Mouse (Mus musculus) right cerebral cortex, adult 2 months (tissue): Measurements from ENCODE around the gene Grik1.

ENCODE experiments used
- DNase-seq, 2 experiments: peaks; one replicate each; pipeline ENCODE4 v3.0.0; 2021 to 2022; ENCODE audit warnings: low spot score in 2 of 2

The Grik1 gene

DNA sequence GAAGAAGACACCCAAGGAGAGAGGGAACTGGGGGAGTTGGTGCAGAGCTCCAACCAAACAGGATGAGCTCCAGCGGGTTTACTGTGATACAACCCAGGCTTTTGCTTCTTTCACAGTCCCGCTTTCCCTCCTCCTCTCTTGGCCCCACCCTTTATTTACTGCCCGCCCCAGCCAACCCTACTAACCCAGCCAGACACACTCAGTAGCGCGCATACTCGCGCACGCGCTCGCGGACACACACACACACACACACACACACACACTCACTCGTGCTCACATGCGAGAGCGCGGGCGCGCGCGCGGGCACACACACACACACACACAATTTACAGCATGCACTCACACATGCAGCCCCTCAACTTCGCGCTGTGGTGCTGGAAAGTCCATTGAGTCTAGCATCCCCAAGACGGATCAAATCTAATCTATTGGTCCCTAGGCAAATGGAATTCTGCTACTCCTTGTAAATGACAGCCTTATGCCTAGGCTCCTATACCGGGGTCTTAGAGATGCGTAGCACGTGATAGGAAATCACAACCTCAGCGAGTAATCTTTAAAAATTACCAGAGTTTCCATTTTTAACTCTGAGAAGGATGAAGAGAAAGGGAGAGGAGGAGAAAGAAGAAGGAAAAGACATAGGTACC, at the start of gene Grik1:
Gene Grik1 (minus strand): TSS at position 134 of the 641 bp plus-strand sequence.
- peak; percentile 55 to 60 for DNase-seq

DNA sequence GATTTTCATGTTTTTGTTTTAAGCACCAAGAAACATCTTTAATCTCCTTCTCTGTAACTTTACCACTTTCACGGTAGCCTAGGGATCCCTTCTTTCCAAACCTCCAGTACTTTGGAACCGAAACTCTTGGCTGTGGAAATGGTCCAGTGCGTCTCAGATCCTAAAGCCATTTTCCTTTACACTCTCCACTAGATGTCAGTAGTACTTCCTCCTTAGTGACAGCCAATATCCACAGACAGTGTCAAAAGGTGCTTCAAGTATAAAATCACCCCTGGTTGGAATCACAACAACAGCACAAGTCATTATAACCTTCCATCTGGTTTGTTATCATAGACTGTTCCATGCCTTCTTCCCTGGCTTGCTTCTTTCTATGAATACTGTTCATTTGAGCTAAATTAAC, 4.1 kb upstream of the Grik1 start:
- DNase-seq, result no peak

DNA sequence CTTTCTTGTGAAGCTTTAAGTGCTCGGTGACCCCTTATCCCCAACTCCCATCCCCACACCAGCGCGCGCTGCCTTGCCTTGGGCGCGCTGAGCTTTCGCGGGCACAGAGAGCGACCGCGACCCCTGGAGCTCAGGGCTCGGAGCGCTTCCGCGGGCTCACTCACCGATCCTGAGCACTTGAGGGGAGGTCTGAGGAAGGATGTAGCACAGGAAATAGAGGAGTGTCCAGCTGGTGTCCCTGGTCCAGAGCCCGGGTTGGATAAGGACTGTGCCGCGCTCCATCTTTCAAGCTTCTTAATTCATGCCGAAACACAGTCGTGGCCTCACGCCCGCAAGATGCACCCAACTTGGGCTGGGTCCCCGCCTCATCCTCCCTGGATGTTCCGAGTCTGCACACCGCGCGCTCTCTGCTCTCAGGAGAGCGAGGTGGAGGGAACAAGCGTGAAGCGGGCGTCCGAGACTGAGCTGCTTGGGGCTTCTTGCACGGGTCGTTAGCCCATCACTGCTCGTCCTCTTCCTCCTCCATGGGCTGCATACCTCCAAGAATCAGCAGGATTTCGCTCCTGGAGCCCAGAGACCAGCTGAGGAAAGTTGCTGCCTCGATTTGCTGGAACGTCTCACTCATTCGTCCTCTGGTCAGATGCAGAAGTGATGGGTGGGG, 514 bp downstream of the Grik1 start:
- DNase-seq, result peak; percentile 17 to 18

DNA sequence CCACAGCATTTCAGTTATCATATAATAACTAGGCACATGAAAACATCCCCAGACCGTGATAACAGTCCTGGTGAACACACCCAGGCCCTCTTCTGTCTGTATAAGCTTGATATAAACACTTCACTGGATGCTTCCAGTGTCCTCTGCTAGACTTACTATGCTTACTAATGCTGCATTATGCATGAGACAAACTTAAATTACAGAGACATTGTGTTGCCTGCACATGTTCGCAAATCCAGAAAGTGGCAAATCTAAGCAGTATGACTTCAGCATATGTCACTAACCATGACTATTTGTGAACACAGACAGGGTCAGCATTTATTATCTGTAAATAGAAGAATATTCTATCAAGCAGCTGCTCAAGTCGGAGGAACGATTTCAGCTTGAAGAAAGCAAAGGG, 31.7 kb downstream of the Grik1 start:
- no peak for DNase-seq

DNA sequence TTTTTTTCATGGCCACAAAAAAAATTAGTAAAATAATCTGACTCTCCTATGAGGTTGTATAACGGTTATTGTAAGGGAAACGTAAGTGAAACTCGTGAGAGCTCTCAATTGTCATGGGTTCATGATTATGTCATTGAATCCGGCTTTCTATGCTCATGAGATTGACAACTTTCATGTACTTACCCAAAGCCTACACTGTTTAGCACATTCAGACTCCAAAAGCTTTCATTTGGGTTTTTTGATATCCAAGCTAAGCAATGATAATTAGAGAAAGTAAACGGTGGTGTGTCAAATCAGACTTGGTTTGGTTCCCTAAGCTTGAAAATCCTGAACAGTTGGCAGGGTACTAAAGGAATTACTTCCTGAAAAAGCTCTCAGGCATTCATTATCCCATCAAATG, 33.0 kb downstream of the Grik1 start:
- DNase-seq, result no peak

DNA sequence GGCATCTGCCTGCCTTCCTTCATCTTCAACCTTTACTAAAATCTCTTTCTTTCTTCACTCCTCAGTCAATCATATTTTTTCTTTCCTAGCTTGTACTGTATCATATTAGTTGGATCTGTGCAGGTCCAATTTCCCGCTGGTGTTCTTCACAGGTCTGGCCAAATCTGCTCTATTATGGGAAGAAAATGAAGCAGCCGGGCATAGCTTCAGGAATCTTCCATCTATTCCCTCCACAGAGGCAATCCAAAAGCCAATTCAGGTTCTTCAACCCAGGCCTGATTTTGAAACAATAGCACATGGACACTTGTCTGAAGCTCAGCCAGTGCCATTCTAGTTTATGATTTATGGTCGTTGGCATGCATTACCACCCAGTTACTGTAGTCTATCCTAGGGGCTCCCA, 34.0 kb downstream of the Grik1 start:
- DNase-seq, result no peak

DNA sequence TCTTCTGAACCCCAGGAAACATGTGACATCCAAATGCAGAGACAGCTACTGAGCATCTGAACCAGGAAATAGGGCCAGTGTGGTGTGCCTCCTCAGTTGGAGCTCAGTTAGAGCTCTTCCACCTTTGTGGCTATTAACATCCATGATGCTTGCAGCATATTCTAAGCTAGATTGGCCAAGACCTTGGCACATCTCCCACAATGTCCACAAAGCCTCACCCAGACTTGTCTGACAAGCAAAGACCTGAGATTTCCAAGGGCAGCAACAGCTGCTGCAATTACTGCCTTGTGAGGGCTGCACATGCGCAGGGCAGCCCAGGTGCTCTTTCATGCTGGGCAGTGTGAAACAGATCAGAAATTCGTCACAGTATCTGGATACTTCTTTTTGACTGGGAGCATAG, 37.4 kb downstream of the Grik1 start:
- DNase-seq, result no peak

DNA sequence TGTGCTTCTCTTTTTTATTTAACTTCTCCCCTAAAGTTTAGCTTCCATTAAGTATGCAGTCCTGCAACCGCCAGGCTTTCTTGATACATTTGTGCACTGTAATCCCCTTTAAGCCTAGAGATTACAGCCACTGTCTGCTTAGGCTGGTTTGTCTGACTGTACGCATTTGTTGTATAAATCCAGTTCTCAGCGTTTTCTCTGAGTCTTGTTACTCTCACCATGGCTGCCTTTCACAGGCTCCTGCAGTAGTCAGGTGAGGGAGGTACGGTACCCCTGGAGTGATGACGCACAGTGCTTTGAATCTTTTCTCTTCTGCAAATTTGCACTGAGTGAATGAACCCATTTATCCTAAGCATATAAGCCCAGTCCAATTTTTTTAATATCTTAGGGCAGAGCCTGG, 39.0 kb downstream of the Grik1 start:
- DNase-seq, result no peak

DNA sequence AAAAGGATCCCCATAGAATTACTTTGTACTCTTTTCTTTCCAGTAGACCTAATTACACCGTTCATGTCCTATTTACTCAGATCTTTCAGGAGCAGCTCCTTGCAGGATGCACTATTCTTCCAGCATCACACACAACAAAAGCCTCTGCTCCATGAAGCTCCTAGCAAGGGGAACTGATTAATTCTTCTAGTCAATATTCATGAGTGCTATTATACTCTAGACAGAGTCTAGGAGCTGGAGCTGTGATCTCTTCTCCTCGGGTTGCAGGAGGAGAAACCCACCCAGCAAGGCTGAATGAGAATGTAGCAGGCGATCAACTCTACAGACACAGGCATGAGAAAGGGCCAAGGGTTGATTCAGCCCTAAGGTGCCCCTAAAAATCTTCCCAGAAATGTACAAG, 40.2 kb downstream of the Grik1 start:
- DNase-seq, result no peak

DNA sequence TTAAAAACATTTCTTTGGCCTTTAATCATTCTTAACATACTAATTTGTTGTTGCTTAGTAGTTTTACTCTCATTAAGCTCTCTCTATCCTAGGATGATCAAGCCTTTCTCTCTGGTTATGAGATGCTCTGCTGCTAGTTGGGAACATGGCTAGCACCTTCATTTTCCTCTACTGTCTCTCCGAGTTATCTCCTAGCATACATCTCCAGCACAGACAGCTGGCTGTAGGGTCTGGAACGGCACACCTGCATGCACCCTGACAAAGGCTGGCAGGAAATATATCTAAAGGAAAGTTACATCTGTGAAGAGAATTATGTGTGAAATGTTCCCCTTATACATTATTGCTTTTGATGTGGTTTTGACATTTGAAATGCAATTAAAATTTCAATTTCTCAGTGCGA, 42.5 kb downstream of the Grik1 start:
- no peak for DNase-seq

DNA sequence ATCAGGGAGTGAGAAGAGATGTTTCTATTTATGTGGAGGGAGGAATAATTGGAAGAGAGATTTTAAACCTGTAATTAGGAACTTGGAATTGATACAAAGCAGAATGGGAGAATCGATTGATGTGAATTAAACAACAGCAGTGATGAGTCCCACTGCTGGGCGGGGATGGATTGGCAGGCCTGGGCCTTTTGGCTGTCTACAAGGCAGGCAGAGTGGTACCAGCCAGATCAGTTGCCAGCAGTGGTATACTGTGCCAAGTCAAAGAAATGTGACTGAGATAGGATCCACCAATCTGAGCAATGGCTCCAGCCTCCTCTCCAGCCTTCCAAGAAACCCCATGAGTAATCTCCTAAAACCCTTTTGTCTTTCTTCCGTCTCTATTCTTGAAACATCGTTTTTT, 45.4 kb downstream of the Grik1 start:
- no peak for DNase-seq

DNA sequence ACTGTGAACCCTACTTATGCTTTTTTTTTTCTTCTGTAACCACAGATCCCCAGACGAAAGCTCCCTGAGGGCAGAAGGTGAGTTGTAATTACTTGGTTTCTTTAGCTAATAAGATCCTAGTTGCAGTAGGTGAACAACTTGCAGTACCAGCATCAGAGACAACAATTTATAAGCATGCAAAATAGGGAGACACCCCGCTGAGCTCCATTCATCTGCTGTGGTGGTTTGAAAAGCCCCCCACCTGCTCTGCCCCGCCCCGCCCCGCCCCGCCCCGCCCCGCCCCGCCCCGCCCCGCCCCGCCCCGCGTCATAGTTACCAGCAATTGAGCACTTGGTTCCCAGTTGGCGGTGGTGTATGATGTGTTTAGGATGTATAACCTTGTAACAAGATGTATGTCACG, 64.4 kb downstream of the Grik1 start:
- DNase-seq, result no peak

DNA sequence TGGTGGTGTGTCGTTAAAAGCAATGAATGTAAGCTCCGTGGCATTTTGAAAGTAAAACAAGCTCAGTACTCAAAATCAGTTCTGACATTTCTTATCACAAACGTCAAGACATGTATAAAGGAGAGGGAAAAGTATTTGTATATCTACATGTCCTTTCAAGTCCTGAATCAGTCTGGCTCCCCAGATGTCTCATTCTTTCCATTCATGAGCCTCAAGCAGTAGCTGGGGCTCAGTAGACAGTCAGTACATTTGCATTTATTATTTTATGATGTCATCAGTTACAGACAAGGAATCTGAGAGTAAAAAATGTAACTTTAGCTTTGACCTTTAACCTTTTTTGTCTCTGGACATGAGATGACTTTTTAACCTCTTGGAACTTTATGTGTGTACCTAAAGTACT, 68.1 kb downstream of the Grik1 start:
- DNase-seq, result no peak

DNA sequence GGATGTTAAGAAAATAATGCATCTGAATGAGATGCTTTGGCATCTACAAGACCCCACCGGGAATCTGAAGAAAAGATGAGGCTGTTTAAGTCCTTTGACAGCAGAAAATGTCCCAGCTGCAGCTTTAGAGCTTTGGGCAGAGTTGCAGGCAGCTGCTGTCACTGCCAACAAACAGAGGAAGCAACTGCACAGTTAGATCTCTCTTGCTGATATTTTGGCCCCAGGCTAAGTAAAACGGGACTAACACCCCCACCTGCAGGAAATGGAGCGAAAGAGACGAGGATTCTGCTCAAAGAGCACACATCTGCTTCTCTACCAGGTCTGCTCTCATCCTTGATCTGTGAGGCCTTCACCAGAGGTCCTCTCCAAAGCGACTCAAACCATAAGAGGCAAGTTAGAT, 77.5 kb downstream of the Grik1 start:
- DNase-seq, result no peak

DNA sequence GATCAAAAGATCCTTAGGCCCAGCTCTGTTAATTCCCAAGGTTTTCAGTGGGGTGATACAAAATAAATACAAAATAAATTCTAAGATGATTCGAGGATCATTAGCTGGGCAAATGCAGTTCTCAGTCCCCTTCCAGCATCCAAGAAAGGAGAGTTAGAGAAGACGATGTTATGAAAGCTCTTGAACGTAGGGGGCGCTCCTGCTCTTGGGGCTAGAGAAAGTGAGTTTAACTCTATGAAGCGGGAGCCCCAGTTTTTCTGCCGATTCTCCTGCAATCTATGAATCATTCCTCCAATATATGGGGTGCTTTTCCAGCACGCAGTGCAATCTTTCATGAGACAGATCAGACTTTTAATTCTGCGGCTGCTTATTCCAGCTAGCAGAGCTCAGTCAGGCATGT, 78.2 kb downstream of the Grik1 start:
- DNase-seq, result peak in 1 of 2 experiments; percentile 29

DNA sequence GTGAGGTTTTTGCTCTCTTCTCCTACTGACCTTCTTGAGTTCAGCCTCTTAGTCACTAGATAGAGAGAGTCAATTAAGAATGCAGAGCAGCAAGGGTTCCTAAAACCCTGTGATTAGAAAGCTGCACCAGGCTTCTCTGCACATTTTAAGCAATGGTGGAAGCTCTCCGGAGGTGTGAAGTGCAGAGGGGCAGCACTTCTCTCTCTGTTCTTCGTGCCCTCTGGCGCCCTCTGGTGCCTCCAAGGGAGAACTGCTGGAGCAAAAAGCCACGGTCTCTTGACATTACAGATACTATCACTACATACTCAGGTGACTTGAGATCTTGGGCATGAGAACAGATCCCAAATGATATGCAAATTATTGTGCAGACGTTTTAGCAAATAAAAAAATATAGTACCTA, 85.7 kb downstream of the Grik1 start:
- peak; percentile 76 to 77 for DNase-seq

DNA sequence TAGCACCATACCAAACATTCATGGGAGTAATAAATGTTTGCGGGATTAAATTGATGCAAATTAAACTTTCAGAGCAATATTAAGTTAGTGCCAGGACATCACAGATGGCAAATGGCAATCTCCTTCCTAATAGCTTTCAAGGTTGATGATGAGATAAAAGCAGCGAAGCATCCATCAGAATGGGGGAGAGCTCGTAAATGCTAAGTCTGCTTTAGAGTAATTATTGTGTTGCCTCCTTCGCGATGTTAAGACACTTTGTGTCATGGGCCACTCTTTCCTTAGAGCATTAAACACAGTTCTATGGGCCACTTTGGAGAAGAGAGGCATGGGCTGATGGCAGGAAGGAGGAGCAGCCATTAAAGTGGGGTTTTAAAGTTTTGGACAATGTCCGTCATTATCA, 86.1 kb downstream of the Grik1 start:
- DNase-seq, result no peak

DNA sequence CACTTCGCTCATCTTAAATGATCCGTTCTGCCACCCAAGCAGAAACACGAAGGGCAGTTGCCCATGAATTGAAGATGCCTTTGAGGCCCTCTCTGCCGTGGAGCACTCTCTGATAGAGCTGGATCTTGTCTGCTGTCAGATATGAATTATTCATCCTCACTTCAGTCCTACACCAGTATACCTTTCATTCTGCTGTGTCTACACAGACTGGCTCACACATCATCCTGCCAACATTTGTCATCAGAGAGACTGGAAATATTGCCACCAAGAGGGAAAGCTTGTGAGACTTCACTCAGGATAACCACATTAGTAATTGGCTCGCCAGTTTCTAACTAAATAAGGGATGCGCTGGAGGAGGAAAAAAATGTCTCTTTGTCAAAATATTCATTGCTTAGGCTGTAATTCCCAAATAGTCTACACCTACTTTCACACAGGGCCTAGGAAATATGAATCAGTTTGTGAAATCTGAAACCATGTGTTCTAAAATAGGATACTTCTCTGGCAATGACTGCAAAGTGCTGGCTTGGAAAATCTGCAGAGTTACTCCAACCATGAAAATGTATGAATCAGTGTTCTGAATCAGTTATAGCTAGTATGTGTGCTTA, 102.5 kb downstream of the Grik1 start:
- DNase-seq, result peak; percentile 15 to 21

DNA sequence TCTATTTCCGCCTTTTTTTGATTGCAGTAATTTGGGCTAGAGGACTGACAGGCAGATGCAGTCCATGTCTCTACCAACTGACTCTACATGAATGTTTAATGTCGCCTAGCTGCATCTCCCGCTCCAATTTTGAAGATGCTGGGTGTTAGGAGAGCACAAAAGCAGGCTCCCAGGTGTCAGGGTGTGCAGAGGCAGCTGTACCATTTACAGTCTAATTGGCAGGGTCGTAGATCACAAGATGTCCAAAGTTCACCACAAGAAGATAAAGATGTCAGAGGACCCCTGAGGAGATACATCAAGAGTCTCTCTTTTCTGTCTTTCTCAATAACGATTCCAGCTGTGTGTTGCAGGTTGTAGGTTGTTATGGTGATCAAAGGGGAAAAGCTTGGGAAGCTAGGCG, 111.3 kb downstream of the Grik1 start:
- no peak for DNase-seq

DNA sequence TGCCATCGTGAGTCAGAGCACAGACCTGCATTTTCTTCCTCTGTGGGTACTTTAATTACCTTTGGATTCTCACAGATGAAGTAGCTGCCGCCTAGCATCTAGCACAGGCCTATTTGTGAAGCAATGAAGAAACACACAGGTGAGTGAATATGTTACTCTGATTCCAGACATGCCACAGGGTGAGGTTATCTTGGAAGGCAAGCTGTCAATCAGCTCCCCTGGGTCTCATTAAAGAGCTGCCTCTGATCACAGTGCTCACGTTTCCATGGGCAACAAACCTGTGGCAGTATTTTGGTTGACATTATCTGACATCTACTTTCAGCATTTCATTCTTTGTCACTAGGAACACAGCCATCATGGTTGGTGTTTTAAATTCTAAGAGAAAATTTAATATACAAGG, 112.7 kb downstream of the Grik1 start:
- DNase-seq, result no peak

DNA sequence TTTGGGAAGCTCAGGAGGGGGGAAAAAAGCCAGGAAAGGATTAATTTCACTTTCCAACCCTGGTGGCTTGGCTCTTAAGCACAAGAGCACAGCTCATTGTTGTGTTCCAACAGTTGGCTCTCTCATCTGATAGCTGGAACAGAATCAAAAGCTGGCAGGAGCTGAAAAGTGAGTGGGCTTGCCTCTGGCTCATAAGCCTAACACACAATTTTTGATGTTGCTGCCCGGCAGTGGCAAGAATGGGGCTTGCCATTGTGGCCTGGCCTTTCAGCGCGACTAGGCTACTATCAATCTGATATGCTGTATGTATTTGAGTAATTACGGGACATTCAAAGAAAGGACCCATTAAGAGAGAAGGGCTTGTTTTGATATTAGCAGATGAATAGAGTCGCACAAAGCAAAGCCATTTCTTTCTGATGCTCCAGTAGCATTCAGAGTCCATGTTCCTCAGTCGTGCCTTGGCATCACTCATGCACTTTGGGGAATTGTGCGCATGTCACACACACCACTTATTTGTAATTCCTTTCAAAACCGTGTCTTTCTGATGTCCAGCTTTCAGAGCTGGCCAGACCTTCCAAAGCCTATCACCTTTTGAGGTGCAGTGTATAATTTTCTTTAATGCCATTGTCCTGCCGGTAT, 115.9 kb downstream of the Grik1 start:
- peak; percentile 44 to 48 for DNase-seq

DNA sequence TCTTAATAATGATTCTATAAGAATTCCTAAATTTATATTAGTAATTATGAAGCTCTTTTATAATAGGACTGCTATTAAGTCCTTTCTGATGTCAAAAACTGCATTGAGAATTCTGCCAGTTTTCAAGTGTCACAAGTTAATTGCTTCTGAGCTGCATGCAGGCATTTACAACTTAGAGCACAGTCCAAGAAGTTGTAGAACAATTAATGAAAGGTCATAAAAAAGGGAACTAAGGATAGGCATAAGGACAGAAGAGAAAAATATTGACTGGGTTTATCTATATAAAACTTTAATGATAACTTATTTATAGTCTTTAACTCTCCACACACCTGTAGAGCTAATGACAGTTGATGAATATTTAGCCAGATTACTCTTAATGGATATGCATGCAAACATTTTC, 123.5 kb downstream of the Grik1 start:
- DNase-seq, result no peak

DNA sequence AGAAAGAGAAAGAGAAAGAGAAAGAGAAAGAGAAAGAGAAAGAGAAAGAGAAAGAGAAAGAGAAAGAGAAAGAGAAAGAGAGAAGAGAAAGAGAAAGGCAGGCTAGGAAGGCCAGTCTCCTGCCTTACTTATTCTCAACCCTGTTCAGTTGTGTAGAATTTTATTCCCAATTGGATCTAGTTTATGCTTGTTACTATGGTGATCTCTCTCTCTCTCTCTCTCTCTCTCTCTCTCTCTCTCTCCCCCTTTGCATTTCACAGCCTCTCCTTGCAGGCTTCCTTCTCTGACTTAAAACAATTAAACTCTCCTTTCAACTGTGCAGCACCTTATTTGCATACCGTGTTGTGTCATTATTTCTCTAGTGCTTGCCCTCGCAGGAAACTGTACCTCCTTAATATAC, 147.5 kb downstream of the Grik1 start:
- no peak for DNase-seq
